Mouse (Mus musculus) lung, embryonic 14.5 days (tissue): Measurements from ENCODE around the gene Gm49601. TPM values are rescaled to one million over a fixed set of nuclear protein-coding genes. Genes with fewer than 3 reads are reported as not detected.

Experiments used
- ATAC-seq: fragments of 200-750 bp; cut with Nextera tagmentation; 2 replicates; pipeline ENCODE4 v1.8.0; 2017; ENCODE audit warnings: mild to moderate bottlenecking, moderate TSS enrichment, moderate library complexity; ENCODE audit not compliant: insufficient read depth
- DNase-seq: peaks from one replicate; pipeline ENCODE4 v3.0.0-alpha.2; 2015
- H3K27ac ChIP-seq: fragments of 300-500 bp; sonication (generic); 2 replicates; pipeline ENCODE4 v1.5.1; 2014; ENCODE audit warnings: low read depth, mild to moderate bottlenecking, moderate library complexity
- H3K27me3 ChIP-seq: fragments of 300-500 bp; sonication (generic); 2 replicates; pipeline ENCODE4 v1.6.1; 2014; ENCODE audit warnings: low read length, control low read depth; ENCODE audit not compliant: insufficient read depth
- H3K36me3 ChIP-seq: fragments of 300-500 bp; sonication (generic); 2 replicates; pipeline ENCODE4 v1.6.1; 2014; ENCODE audit warnings: control low read depth; ENCODE audit not compliant: insufficient read depth
- H3K4me1 ChIP-seq: fragments of 300-500 bp; sonication (generic); 2 replicates; pipeline ENCODE4 v1.6.1; 2014; ENCODE audit warnings: antibody characterized with exemption, control low read depth; ENCODE audit not compliant: insufficient read depth
- H3K4me2 ChIP-seq: fragments of 300-500 bp; sonication (generic); 2 replicates; pipeline ENCODE4 v1.6.1; 2014; ENCODE audit warnings: mild to moderate bottlenecking
- H3K4me3 ChIP-seq: fragments of 300-500 bp; sonication (generic); 2 replicates; pipeline ENCODE4 v1.5.1; 2014; ENCODE audit warnings: low read depth, low read length
- H3K9ac ChIP-seq: fragments of 300-500 bp; sonication (generic); 2 replicates; pipeline ENCODE4 v1.6.1; 2014
- H3K9me3 ChIP-seq: fragments of 300-500 bp; sonication (generic); 2 replicates; pipeline ENCODE4 v1.6.1; 2016; ENCODE audit warnings: low read depth, low read length, control low read depth
- CTCF ChIP-seq: IDR thresholded peaks from 2 replicates; pipeline ENCODE4 v1.5.1; 2016; ENCODE audit warnings: antibody characterized with exemption, low read depth
- WGBS: fragments of 180-500 bp; shearing (Covaris S2); extraction: QIAGEN DNeasy Blood & Tissue Kit; methylation state at CpG from one replicate; pipeline ENCODE4 v1.1.7; 2014; 5-methylcytosine and 5-hydroxymethylcytosine counted together
- polyA plus RNA-seq: library from polyadenylated mRNA; unstranded; fragments of >200 nt; fragmentation: Nextera tagmentation; extraction: Ambion mirVana; gene quantifications from 2 replicates; pipeline ENCODE4 v1.2.1, GENCODE M21; 2014

The Gm49601 gene
- polyA plus RNA-seq, 1 experiment from 2014 or later, result 1.7 TPM

DNA sequence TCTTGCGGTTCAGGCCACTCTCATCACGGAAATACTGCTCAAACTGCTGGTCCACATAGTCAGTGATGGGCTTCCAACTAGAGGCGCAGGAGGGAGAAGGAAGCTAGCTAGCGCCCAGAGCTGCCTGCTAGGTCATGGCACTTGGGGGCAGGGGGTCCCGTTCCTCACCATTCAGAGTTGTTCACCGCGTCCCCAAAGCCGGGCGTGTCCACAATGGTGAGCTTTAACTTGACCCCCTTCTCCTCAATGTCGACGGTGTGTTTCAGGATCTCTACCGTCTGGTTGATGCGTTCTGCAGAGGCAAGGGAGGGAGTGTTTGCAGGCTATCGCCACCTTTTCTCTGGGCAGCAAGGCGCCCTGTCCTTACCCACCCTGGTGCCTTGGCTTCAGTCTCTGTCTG, 1.6 kb downstream of the Gm49601 start:
- H3K4me1 ChIP-seq, result peaks cover 17% of the 10 kb centered on the region
- 54% methylated on average over 15 of the region's 15 CpGs for WGBS
- H3K4me2 ChIP-seq, result no peak overlapping the region
- H3K27me3 ChIP-seq, result peaks cover 83% of the 10 kb centered on the region
- peaks cover 26% of the 10 kb centered on the region; the same call in 1 of the 2 replicates for H3K36me3 ChIP-seq
- no peak overlapping the region for H3K4me3 ChIP-seq
- ATAC-seq (no peak), DNase-seq (no peak)
- no peaks in the 10 kb centered on the region for H3K9me3 ChIP-seq
- H3K27ac ChIP-seq, result no peak overlapping the region
- no peak overlapping the region for H3K9ac ChIP-seq
- TF ChIP-seq CTCF, result no peak

DNA sequence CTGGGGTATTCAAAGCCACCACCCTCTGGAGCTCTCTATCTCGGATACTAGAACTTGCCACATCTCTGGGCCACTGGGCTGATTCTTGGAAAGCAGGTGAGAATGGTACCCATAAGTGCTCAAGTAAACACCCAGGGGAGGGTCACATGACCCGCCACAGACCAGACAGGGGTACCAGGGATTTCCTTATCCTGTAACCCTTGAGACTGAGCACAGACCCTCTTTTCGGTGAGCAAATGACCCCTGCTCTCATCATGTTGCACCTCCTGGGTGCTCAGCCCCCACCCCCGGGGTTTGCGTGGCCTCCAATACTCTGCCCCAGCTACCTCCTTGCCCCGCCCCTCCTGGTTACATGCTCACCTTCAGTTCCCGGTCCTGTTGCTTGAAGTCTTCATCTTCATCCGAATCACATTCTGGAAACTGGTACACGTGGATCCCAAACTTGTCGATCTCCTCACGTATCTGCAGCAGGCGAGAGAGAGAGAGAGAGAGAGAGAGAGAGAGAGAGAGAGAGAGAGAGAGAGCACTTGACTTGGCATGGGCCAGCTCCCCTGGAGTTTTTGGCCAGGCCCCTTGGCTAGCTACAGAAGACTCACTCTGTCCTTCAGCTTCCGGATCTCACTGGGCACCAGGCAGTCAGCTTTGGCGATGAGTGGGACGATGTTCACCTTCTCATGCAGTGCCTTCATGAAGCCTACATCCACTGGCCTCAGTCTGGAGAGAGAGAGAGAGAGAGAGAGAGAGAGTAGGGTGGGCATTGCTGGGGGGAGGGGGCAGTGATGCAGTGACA, 2.3 kb downstream of the Gm49601 start:
- no peak for DNase-seq
- no peak overlapping the region for H3K9ac ChIP-seq
- peaks cover 16% of the 10 kb centered on the region for H3K4me1 ChIP-seq
- H3K4me2 ChIP-seq, result no peak overlapping the region
- TF ChIP-seq CTCF, result no peak
- H3K36me3 ChIP-seq, result peaks cover 26% of the 10 kb centered on the region; the same call in 1 of the 2 replicates
- H3K9me3 ChIP-seq, result no peaks in the 10 kb centered on the region
- WGBS, result 62% methylated on average over 15 of the region's 15 CpGs
- ATAC-seq, result no peak
- no peak overlapping the region for H3K4me3 ChIP-seq
- peaks cover 90% of the 10 kb centered on the region for H3K27me3 ChIP-seq
- H3K27ac ChIP-seq, result no peak overlapping the region

DNA sequence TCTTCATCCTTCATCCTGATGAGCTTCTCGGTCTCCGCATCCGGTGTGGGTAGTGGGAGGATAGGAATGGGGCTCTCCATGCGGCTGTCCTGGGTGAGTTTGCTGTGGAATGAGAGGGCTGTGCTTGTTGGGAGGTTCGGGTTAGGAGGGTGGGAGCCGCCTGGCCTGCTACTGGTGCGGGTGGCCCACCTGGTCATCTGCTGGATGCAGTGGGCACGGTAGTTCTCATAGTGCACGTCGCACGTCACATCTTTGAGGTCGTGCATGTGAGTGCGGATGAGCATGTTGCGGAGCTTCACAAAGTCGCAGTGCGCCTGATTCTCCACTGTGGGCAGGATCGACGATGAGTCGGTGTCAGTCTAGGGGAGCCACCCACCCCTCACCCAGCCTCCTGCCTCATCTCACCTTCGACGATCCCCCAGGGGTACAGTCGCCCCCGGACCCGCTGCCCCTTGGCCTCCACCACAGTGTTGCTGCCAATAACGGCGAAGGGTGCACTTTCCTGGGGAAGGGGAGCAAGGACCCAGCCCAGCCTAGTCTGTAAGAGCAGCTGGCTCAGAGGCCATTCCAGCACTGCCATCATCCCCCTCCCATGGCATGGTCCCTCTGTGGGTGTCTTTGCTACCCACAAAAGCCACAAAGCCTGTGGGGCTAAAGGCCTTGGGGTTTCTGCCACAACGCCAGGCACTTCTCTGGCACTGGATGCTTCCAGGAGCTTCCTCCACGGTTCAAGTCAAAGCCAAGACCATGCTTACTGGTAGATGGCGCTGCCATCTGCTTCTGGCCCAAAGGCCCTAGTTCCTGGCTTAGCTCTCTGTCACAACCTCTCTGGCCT, 3.1 kb downstream of the Gm49601 start:
- Histone ChIP-seq H3K27me3 (peaks cover 91% of the 10 kb centered on the region), H3K4me2 (no peak overlapping the region), H3K36me3 (peaks cover 26% of the 10 kb centered on the region; the same call in 1 of the 2 replicates), H3K9me3 (no peaks in the 10 kb centered on the region), H3K4me1 (peaks cover 9% of the 10 kb centered on the region), H3K9ac (no peak overlapping the region), H3K4me3 (no peak overlapping the region), H3K27ac (no peak overlapping the region)
- 59% methylated on average over 29 of the region's 29 CpGs for WGBS
- DNase-seq, result no peak
- no peak for ATAC-seq
- TF ChIP-seq CTCF, result no peak

DNA sequence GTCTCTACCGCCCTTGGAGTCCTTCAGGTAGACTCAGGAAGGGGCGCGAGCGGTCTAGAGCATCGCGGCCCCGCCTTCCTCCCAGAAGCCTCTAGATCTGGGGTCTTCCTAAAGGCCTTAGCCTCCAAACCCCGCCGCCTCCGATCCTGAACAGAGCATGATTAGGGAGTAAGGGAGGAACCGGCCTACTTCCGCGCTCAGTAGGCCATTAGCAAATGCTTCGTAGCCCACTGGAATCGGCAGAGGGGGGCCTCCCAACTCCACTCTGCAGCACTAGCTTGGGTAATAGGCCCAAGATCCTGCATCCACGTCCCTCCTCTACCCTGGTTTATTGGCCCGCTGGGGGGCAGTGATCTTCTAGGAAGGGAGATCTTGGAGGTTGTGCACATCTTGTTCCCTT, 4.2 kb downstream of the Gm49601 start, which contains the start of gene Gp1bb:
Gp1bb (minus strand) TSS at position 385 of the 400 bp plus-strand sequence.
- ATAC-seq, result no peak
- H3K4me3 ChIP-seq, result peak within 1 kb of the TSS; percentile 52
- DNase-seq, result no peak
- H3K36me3 ChIP-seq, result peaks cover 26% of the 10 kb centered on the region; the same call in 1 of the 2 replicates
- TF ChIP-seq CTCF, result no peak
- WGBS, result 26% methylated on average over 17 of the region's 17 CpGs
- peaks cover 11% of the 10 kb centered on the region for H3K4me1 ChIP-seq
- no peaks in the 10 kb centered on the region for H3K9me3 ChIP-seq
- H3K9ac ChIP-seq, result peak within 1 kb of the TSS; percentile 38
- peaks cover 82% of the 10 kb centered on the region for H3K27me3 ChIP-seq
- H3K27ac ChIP-seq, result no peak within 1 kb of the TSS
- H3K4me2 ChIP-seq, result peak within 1 kb of the TSS; percentile 92

DNA sequence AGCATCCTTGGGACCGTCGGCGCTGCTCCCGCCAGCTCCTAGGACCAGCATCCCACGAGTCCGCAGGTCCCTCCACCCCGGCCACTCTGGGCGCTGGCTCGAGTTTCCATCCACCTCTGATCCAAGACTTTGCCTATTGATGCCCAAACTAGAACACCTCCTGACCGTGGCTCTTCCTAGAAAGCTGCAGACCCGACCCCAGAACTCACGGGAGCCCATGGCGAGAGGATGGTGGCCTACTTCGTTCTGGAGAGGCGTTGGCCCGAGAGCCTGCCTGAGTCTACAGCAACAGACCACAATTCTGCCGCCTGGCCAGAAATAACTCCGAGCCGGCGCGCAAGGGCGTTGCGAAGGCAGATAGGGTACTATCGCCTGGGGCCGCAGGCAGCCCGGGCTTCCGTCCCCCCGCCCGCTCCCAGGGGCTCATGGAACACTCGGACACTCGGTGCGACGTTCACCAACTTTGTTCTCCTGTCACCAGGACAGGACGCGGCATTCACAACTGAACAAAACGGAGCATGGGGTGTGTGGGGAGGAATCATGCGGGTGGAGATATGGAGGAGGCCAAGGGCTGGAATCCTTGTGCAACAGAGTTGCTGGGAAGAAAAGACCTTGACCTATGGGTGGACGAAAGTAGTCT, 4.7 kb downstream of the Gm49601 start:
- Histone ChIP-seq H3K4me3 (peak overlapping the region; percentile 52), H3K4me2 (peak overlapping the region; percentile 92), H3K36me3 (peaks cover 26% of the 10 kb centered on the region; the same call in 1 of the 2 replicates), H3K9ac (peak overlapping the region; percentile 38), H3K9me3 (no peaks in the 10 kb centered on the region), H3K4me1 (peaks cover 12% of the 10 kb centered on the region), H3K27me3 (peaks cover 77% of the 10 kb centered on the region), H3K27ac (no peak overlapping the region)
- 9% methylated on average over 38 of the region's 38 CpGs for WGBS
- ATAC-seq (no peak), DNase-seq (peak; percentile 51)
- TF ChIP-seq CTCF, result no peak

DNA sequence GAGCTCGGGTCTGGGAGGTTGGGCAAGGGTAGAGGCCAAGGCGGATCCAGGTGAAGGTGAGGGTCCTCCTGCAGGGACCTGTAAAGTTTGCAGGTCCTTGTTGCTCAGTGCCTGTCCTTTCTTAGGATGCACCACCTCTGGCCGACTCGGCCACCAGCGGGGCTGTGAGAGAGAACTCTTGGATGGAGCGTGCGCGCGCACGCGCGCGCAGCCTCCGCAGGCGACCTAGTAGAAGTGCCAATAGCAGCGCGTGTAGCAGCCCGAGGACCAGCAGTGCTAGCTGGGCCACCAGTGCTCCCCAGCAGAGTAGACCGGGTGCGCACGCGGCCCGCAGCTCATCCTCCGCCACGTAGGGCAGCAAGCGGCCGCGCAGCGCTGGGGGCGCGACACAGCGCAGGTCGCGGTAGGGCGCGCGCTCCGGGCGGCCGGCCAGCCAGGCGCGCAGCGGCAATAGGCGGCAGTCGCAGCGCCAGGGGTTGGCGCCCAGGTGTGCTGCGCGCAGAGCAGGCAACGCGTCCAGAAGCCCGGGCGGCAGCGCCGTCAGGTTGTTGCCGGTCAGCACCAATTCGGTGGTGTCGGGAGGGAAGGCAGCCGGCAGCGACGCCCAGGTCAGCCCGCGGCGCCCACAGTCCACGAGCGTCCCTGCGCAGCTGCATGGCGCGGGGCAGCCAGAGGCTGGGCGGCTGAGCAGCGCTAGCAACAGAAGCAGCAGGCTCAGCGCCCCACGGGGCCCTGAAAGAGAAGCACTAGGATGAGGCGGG, 5.4 kb downstream of the Gm49601 start:
- TF ChIP-seq CTCF, result no peak
- H3K4me3 ChIP-seq, result peak overlapping the region; percentile 52
- H3K4me2 ChIP-seq, result peak overlapping the region; percentile 92
- ATAC-seq (peak; percentile 39), DNase-seq (peak; percentile 75)
- peaks cover 72% of the 10 kb centered on the region for H3K27me3 ChIP-seq
- 1% methylated on average over 73 of the region's 74 CpGs for WGBS
- peaks cover 26% of the 10 kb centered on the region; the same call in 1 of the 2 replicates for H3K36me3 ChIP-seq
- H3K9ac ChIP-seq, result peak overlapping the region; percentile 38
- H3K27ac ChIP-seq, result no peak overlapping the region
- H3K9me3 ChIP-seq, result no peaks in the 10 kb centered on the region
- H3K4me1 ChIP-seq, result peaks cover 7% of the 10 kb centered on the region
